Mouse (Mus musculus): ENCODE data around the gene Gm128. TPM values are rescaled to one million over a fixed set of nuclear protein-coding genes. Genes with fewer than 3 reads are reported as not detected.

The Gm128 gene
- polyA plus RNA-seq, 1 experiment from 2014 or later = 0.45 TPM

DNA sequence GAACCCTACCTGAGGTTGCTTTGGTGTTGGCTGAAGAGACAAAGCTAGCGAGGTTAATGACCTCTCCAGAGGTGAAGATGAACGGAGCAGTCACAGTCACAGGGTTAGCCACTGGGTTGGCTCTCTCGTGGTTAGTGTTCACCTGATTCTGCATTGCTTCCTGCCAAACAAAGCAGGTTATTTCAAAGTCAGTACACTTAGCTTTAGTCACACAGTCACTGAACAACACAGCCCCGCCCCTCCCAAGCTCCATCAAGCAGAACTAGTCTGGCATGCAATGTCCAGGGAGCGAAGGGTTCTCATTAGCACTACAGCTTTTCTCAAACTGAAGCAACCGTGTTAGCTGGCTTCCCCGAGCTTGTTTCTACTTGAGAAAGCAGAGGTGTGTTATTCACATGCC, 41.3 kb downstream of the Gm128 start:
- 85% methylated on average over 7 of the region's 7 CpGs for WGBS
- Histone ChIP-seq H3K36me3 (replicated peaks) (peaks cover 99% of the 10 kb centered on the region), H3K4me1 (no peaks in the 10 kb centered on the region)

DNA sequence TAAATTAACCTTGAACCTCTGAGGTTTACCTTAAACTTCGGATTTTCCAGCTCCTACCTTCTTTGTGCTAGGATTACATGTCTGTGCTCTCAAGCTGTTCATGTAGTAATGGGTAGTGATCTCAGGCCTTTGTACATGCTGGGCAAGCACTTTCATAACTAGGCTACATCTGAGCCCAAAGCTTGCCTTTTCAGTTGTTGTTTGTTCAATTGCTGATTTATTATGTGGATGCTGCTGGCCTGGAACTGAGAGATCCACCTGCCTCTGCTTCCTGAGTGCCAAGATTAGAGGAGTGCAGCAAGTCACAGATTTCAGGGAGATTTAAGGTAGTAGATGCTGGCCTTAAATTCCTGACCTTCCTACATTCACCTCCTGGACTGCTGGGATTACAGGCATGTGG, 42.3 kb downstream of the Gm128 start:
- 86% methylated on average over 1 of the region's 1 CpGs for WGBS
- DNase-seq (ENCODE audit: low spot score) = no peak
- no peak overlapping the region for H3K4me3 ChIP-seq
- H3K4me1 ChIP-seq = no peaks in the 10 kb centered on the region
- H3K9me3 ChIP-seq = no peaks in the 10 kb centered on the region
- H3K27me3 ChIP-seq (replicated peaks; ENCODE audit: low read depth, poor library complexity, severe bottlenecking) = no peaks in the 10 kb centered on the region
- no peak overlapping the region for H3K27ac ChIP-seq (replicated peaks)
- peaks cover 98% of the 10 kb centered on the region for H3K36me3 ChIP-seq (replicated peaks)

More for the DNA sequence above, 41.3 kb downstream of the Gm128 start:
- DNase-seq (ENCODE audit: low spot score) = no peak
- Histone ChIP-seq H3K27me3 (replicated peaks; ENCODE audit: low read depth, poor library complexity, severe bottlenecking) (no peaks in the 10 kb centered on the region), H3K9me3 (no peaks in the 10 kb centered on the region), H3K4me3 (no peak overlapping the region), H3K27ac (replicated peaks) (no peak overlapping the region)

DNA sequence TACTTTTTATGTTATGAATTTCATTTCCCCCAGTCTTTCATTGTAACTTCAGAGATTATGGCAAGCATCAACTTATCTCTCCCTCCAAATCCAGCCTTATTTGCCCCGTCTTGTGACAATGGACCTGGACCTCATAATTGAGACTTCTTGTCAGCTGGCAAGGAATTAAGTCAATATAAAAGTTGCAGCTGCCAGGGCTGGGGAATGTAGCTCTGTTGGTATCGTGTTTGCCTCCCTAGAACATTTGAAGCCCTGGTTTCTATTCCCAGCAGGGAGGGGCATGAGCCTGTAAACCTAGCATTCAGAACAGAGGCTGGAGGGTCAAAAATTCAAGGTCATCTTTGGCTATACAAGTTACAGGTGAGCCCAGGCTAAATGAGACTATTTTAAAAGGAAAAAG, 45.6 kb downstream of the Gm128 start:
- WGBS = 90% methylated on average over 2 of the region's 2 CpGs
- Histone ChIP-seq H3K4me1 (no peaks in the 10 kb centered on the region), H3K27me3 (replicated peaks; ENCODE audit: low read depth, poor library complexity, severe bottlenecking) (no peaks in the 10 kb centered on the region), H3K27ac (replicated peaks) (no peak overlapping the region), H3K4me3 (no peak overlapping the region), H3K9me3 (no peaks in the 10 kb centered on the region), H3K36me3 (replicated peaks) (peaks cover 95% of the 10 kb centered on the region)
- DNase-seq (ENCODE audit: low spot score) = no peak

DNA sequence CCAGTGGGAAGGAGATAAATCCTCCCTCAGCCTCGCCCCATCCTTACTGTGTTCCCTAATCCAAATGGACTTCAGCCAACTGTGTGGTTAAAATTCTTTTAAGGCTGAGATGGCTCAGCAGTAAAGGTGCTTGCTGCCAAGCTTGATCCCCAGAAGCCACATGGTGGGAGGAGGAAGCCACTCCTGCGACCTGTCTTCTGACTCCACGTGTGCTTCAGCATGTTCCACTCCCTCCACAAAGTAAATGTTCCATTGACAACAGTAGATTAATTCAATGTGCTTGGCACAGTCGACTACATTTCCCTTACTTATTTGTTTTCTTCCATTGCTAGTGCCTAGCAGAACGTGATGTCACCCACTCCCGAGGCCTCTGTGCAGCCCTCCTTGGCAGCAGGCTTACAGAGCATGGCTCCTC, 46.7 kb downstream of the Gm128 start:
- no peaks in the 10 kb centered on the region for H3K9me3 ChIP-seq
- no peaks in the 10 kb centered on the region for H3K4me1 ChIP-seq
- no peak for DNase-seq (ENCODE audit: low spot score)
- H3K27ac ChIP-seq (replicated peaks) = no peak overlapping the region
- H3K4me3 ChIP-seq = no peak overlapping the region
- 88% methylated on average over 6 of the region's 6 CpGs for WGBS
- H3K27me3 ChIP-seq (replicated peaks; ENCODE audit: low read depth, poor library complexity, severe bottlenecking) = no peaks in the 10 kb centered on the region
- H3K36me3 ChIP-seq (replicated peaks) = peaks cover 95% of the 10 kb centered on the region

Other genes starting within 250 kb of the Gm128 start
- gene Zfp687, start 226.2 kb downstream of the Gm128 start, polyA plus RNA-seq (2016; fragmentation: Nextera tagmentation; extraction: Ambion mirVana) = 34.9 and 36.9 TPM in 2 replicates
- 349 and 357 TPM in 2 replicates for gene Psmd4, start 199.0 kb downstream of the Gm128 start, polyA plus RNA-seq (2016; fragmentation: Nextera tagmentation; extraction: Ambion mirVana)
- gene Pip5k1a, start 134.7 kb downstream of the Gm128 start, polyA plus RNA-seq (2016; fragmentation: Nextera tagmentation; extraction: Ambion mirVana) = 18.0 and 21.3 TPM in 2 replicates
- gene Vps72, start 130.6 kb downstream of the Gm128 start, polyA plus RNA-seq (2016; fragmentation: Nextera tagmentation; extraction: Ambion mirVana) = 288 and 295 TPM in 2 replicates
- 1.4 and 1.5 TPM in 2 replicates for gene Tmod4, start 117.1 kb downstream of the Gm128 start, polyA plus RNA-seq (2016; fragmentation: Nextera tagmentation; extraction: Ambion mirVana)
- gene Scnm1, start 107.6 kb downstream of the Gm128 start, polyA plus RNA-seq (2016; fragmentation: Nextera tagmentation; extraction: Ambion mirVana) = 81.0 and 84.4 TPM in 2 replicates
- 14.0 and 14.5 TPM in 2 replicates for gene Lysmd1, start 107.5 kb downstream of the Gm128 start, polyA plus RNA-seq (2016; fragmentation: Nextera tagmentation; extraction: Ambion mirVana)
- gene Tnfaip8l2, start 99.2 kb downstream of the Gm128 start, polyA plus RNA-seq (2016; fragmentation: Nextera tagmentation; extraction: Ambion mirVana) = 0.98 and 2.8 TPM in 2 replicates
- gene Sema6c, start 81.1 kb downstream of the Gm128 start, polyA plus RNA-seq (2016; fragmentation: Nextera tagmentation; extraction: Ambion mirVana) = 6.8 and 9.2 TPM in 2 replicates
- gene Gabpb2, start 23.7 kb downstream of the Gm128 start, polyA plus RNA-seq (2016; fragmentation: Nextera tagmentation; extraction: Ambion mirVana) = 12.0 and 12.5 TPM in 2 replicates
- 91.1 and 91.2 TPM in 2 replicates for gene Cdc42se1, start 12.9 kb downstream of the Gm128 start, polyA plus RNA-seq (2016; fragmentation: Nextera tagmentation; extraction: Ambion mirVana)
- gene Mllt11, start 9.4 kb downstream of the Gm128 start, polyA plus RNA-seq (2016; fragmentation: Nextera tagmentation; extraction: Ambion mirVana) = 29.9 and 35.2 TPM in 2 replicates
- 0.99 and 2.0 TPM in 2 replicates for gene Bnipl, start 9.6 kb upstream of the Gm128 start, polyA plus RNA-seq (2016; fragmentation: Nextera tagmentation; extraction: Ambion mirVana)
- 36.3 and 37.1 TPM in 2 replicates for gene Mindy1, start 39.7 kb upstream of the Gm128 start, polyA plus RNA-seq (2016; fragmentation: Nextera tagmentation; extraction: Ambion mirVana)
- 27.3 and 29.1 TPM in 2 replicates for gene Prune1, start 40.5 kb upstream of the Gm128 start, polyA plus RNA-seq (2016; fragmentation: Nextera tagmentation; extraction: Ambion mirVana)
- gene Anxa9, start 65.6 kb upstream of the Gm128 start, polyA plus RNA-seq (2016; fragmentation: Nextera tagmentation; extraction: Ambion mirVana) = 1.3 and 1.4 TPM in 2 replicates
- 125 TPM in 2 replicates for gene Cers2, start 73.2 kb upstream of the Gm128 start, polyA plus RNA-seq (2016; fragmentation: Nextera tagmentation; extraction: Ambion mirVana)
- gene Setdb1, start 115.6 kb upstream of the Gm128 start, polyA plus RNA-seq (2016; fragmentation: Nextera tagmentation; extraction: Ambion mirVana) = 60.9 and 61.1 TPM in 2 replicates
- gene 4930558C23Rik, start 161.2 kb upstream of the Gm128 start, polyA plus RNA-seq (2016; fragmentation: Nextera tagmentation; extraction: Ambion mirVana) = not detected in 2 replicates
- gene Arnt, start 192.8 kb upstream of the Gm128 start, polyA plus RNA-seq (2016; fragmentation: Nextera tagmentation; extraction: Ambion mirVana) = 33.9 and 37.5 TPM in 2 replicates

All from embryonic facial prominence, embryonic 10.5 days (tissue).